Mouse (Mus musculus) E14TG2a.4 (cell line): Measurements from ENCODE around the gene Rfx1.
A peak's percentile ranks its signal among the peaks of the same experiment; 100 is the strongest.

Experiments
- CTCF ChIP-seq: conservative IDR thresholded peaks from 2 replicates; pipeline ENCODE4 v1.5.1; 2014; ENCODE audit warnings: low read length
- NANOG ChIP-seq: IDR thresholded peaks from 2 replicates; pipeline ENCODE4 v1.6.1; 2014; ENCODE audit warnings: borderline replicate concordance, low read length, mixed read lengths
- POU5F1 ChIP-seq: IDR thresholded peaks from 2 replicates; pipeline ENCODE4 v1.6.1; 2014; ENCODE audit warnings: low read length, borderline replicate concordance

DNA sequence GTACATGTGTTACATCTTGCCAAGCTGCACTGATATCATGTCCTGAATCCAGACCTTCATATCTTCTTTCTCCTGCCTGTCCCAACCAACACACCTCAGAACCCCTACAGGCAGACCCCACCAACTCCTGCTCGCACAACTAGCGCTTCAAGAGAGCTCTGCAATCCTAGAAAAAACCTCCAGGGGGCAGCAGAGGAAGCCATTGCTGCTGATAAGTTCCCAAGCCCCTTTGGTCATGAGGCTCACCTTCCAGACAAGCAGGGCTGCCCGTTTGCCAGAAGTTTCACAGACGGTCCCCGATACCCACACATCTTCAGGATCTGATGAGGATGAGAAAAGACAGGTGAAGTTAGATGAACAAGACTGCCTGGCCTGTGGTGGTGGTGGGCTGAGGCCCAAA, 27.6 kb upstream of the Rfx1 start:
- TF ChIP-seq POU5F1: no peak
- peak; percentile 95 for TF ChIP-seq CTCF
- TF ChIP-seq NANOG: no peak
